Mouse (Mus musculus): ENCODE measurements around the gene Rnf144a. TPM values are rescaled to one million over a fixed set of nuclear protein-coding genes. Genes with fewer than 3 reads are reported as not detected.
A peak's percentile ranks its signal among the peaks of the same experiment; 100 is the strongest.
"Not testable (repeated sequence)": the region's sequence is repeated elsewhere in the genome, so short reads cannot be mapped to it uniquely, and the experiment has no call there.

Gene Rnf144a
- polyA plus RNA-seq, 1 experiment from 2014 or later: 48.3 TPM

GRCm38 (mm10) chr12:26437950-26438349 is 22.9 kb upstream of the Rnf144a start:
- Histone ChIP-seq H3K4me2 (no peak overlapping the region), H3K27me3 (no peaks in the 10 kb centered on the region), H3K27ac (no peak overlapping the region), H3K9ac (no peak overlapping the region), H3K9me3 (no peaks in the 10 kb centered on the region), H3K36me3 (no peaks in the 10 kb centered on the region), H3K4me1 (peaks cover 5% of the 10 kb centered on the region; the same call in 1 of the 2 replicates), H3K4me3 (no peak overlapping the region)
- ATAC-seq (ENCODE audit: insufficient number of reproducible peaks, insufficient read depth, low FRiP score, low TSS enrichment, low read depth): no peak
- WGBS: 69% methylated on average over 3 of the region's 3 CpGs

- H3K9ac ChIP-seq: no peak overlapping the region
- ATAC-seq (ENCODE audit: insufficient number of reproducible peaks, insufficient read depth, low FRiP score, low TSS enrichment, low read depth): no peak
- H3K4me3 ChIP-seq: no peak overlapping the region
- WGBS: 89% methylated on average over 4 of the region's 4 CpGs
- H3K9me3 ChIP-seq: no peaks in the 10 kb centered on the region
- H3K36me3 ChIP-seq: no peaks in the 10 kb centered on the region
- H3K4me2 ChIP-seq: no peak overlapping the region
- no peaks in the 10 kb centered on the region for H3K27me3 ChIP-seq
- H3K4me1 ChIP-seq: peaks cover 5% of the 10 kb centered on the region; the same call in 1 of the 2 replicates
- H3K27ac ChIP-seq: no peak overlapping the region
Measured at GRCm38 (mm10) chr12:26436334-26436733, 21.3 kb upstream of the Rnf144a start.

GRCm38 (mm10) chr12:26428771-26429170 is 13.7 kb upstream of the Rnf144a start:
- 80% methylated on average over 2 of the region's 2 CpGs for WGBS
- H3K9me3 ChIP-seq; H3K4me2 ChIP-seq; H3K4me3 ChIP-seq; H3K4me1 ChIP-seq; H3K27me3 ChIP-seq; H3K9ac ChIP-seq; H3K36me3 ChIP-seq; ATAC-seq (ENCODE audit: insufficient number of reproducible peaks, insufficient read depth, low FRiP score, low TSS enrichment, low read depth); H3K27ac ChIP-seq: not testable (repeated sequence)

GRCm38 (mm10) chr12:26424841-26425240 is 9.8 kb upstream of the Rnf144a start:
- Histone ChIP-seq H3K4me2 (no peak overlapping the region), H3K9ac (no peak overlapping the region), H3K36me3 (no peaks in the 10 kb centered on the region), H3K4me3 (no peak overlapping the region), H3K27ac (no peak overlapping the region), H3K4me1 (no peaks in the 10 kb centered on the region), H3K9me3 (no peaks in the 10 kb centered on the region), H3K27me3 (no peaks in the 10 kb centered on the region)
- ATAC-seq (ENCODE audit: insufficient number of reproducible peaks, insufficient read depth, low FRiP score, low TSS enrichment, low read depth): no peak
- WGBS: 86% methylated on average over 2 of the region's 2 CpGs

GRCm38 (mm10) chr12:26418322-26418721 is 3.3 kb upstream of the Rnf144a start:
- Histone ChIP-seq H3K27ac (no peak overlapping the region), H3K36me3 (no peaks in the 10 kb centered on the region), H3K27me3 (no peaks in the 10 kb centered on the region; the same call in 1 of the 2 replicates), H3K9ac (no peak overlapping the region), H3K4me3 (no peak overlapping the region), H3K4me1 (peaks cover 13% of the 10 kb centered on the region), H3K9me3 (no peaks in the 10 kb centered on the region), H3K4me2 (no peak overlapping the region)
- 80% methylated on average over 4 of the region's 4 CpGs for WGBS
- no peak for ATAC-seq (ENCODE audit: insufficient number of reproducible peaks, insufficient read depth, low FRiP score, low TSS enrichment, low read depth)

- Histone ChIP-seq H3K36me3 (no peaks in the 10 kb centered on the region), H3K27me3 (no peaks in the 10 kb centered on the region; the same call in 1 of the 2 replicates), H3K9me3 (no peaks in the 10 kb centered on the region), H3K4me1 (peaks cover 29% of the 10 kb centered on the region), H3K9ac (no peak overlapping the region), H3K4me3 (no peak overlapping the region), H3K27ac (no peak overlapping the region), H3K4me2 (no peak overlapping the region)
- WGBS: 60% methylated on average over 7 of the region's 7 CpGs
- ATAC-seq (ENCODE audit: insufficient number of reproducible peaks, insufficient read depth, low FRiP score, low TSS enrichment, low read depth): no peak
Measured at GRCm38 (mm10) chr12:26416636-26417295, 1.7 kb upstream of the Rnf144a start.

GRCm38 (mm10) chr12:26414451-26415103 is 477 bp downstream of the Rnf144a start:
- Histone ChIP-seq H3K4me1 (peaks cover 46% of the 10 kb centered on the region), H3K9ac (peak overlapping the region; percentile 88), H3K9me3 (no peaks in the 10 kb centered on the region), H3K4me2 (peak overlapping the region; percentile 83), H3K27me3 (no peaks in the 10 kb centered on the region; the same call in 1 of the 2 replicates), H3K36me3 (no peaks in the 10 kb centered on the region), H3K4me3 (peak overlapping the region; percentile 89), H3K27ac (peak overlapping the region; percentile 69)
- WGBS: under 1% methylated on average over 63 of the region's 64 CpGs
- peak; percentile 77 for ATAC-seq (ENCODE audit: insufficient number of reproducible peaks, insufficient read depth, low FRiP score, low TSS enrichment, low read depth)

- H3K27ac ChIP-seq: peak overlapping the region; percentile 69; the same call in 1 of the 2 replicates
- H3K9me3 ChIP-seq: no peaks in the 10 kb centered on the region
- H3K36me3 ChIP-seq: no peaks in the 10 kb centered on the region
- H3K4me1 ChIP-seq: peaks cover 52% of the 10 kb centered on the region
- WGBS: 3% methylated on average over 8 of the region's 8 CpGs
- ATAC-seq (ENCODE audit: insufficient number of reproducible peaks, insufficient read depth, low FRiP score, low TSS enrichment, low read depth): no peak
- no peaks in the 10 kb centered on the region for H3K27me3 ChIP-seq
- H3K9ac ChIP-seq: peak overlapping the region; percentile 88
- peak overlapping the region; percentile 83 for H3K4me2 ChIP-seq
- H3K4me3 ChIP-seq: peak overlapping the region; percentile 89
Measured at GRCm38 (mm10) chr12:26413961-26414411, 1.1 kb downstream of the Rnf144a start.

GRCm38 (mm10) chr12:26412802-26413201 is 2.3 kb downstream of the Rnf144a start:
- peaks cover 57% of the 10 kb centered on the region for H3K4me1 ChIP-seq
- H3K27ac ChIP-seq: peak overlapping the region; percentile 40
- ATAC-seq (ENCODE audit: insufficient number of reproducible peaks, insufficient read depth, low FRiP score, low TSS enrichment, low read depth): no peak
- H3K4me3 ChIP-seq: peak overlapping the region; percentile 89
- peak overlapping the region; percentile 83 for H3K4me2 ChIP-seq
- peak overlapping the region; percentile 58 for H3K9ac ChIP-seq
- H3K27me3 ChIP-seq: no peaks in the 10 kb centered on the region
- H3K36me3 ChIP-seq: peaks cover 9% of the 10 kb centered on the region; the same call in 1 of the 2 replicates
- no peaks in the 10 kb centered on the region for H3K9me3 ChIP-seq
- WGBS: 66% methylated on average over 6 of the region's 6 CpGs

- peak overlapping the region; percentile 83 for H3K4me2 ChIP-seq
- no peak for ATAC-seq (ENCODE audit: insufficient number of reproducible peaks, insufficient read depth, low FRiP score, low TSS enrichment, low read depth)
- peaks cover 57% of the 10 kb centered on the region for H3K4me1 ChIP-seq
- peak overlapping the region; percentile 89; the same call in 1 of the 2 replicates for H3K4me3 ChIP-seq
- no peak overlapping the region for H3K27ac ChIP-seq
- WGBS: 69% methylated on average over 10 of the region's 10 CpGs
- peaks cover 9% of the 10 kb centered on the region; the same call in 1 of the 2 replicates for H3K36me3 ChIP-seq
- H3K27me3 ChIP-seq: no peaks in the 10 kb centered on the region
- H3K9ac ChIP-seq: no peak overlapping the region
- no peaks in the 10 kb centered on the region for H3K9me3 ChIP-seq
Measured at GRCm38 (mm10) chr12:26411841-26412450, 3.1 kb downstream of the Rnf144a start.

GRCm38 (mm10) chr12:26410443-26410842 is 4.6 kb downstream of the Rnf144a start:
- ATAC-seq (ENCODE audit: insufficient number of reproducible peaks, insufficient read depth, low FRiP score, low TSS enrichment, low read depth): no peak
- Histone ChIP-seq H3K27ac (no peak overlapping the region), H3K36me3 (peaks cover 9% of the 10 kb centered on the region; the same call in 1 of the 2 replicates), H3K27me3 (no peaks in the 10 kb centered on the region), H3K4me2 (no peak overlapping the region), H3K9ac (no peak overlapping the region), H3K4me3 (no peak overlapping the region), H3K9me3 (no peaks in the 10 kb centered on the region), H3K4me1 (peaks cover 64% of the 10 kb centered on the region)
- WGBS: 88% methylated on average over 3 of the region's 3 CpGs

All from embryonic facial prominence, embryonic 13.5 days (tissue).